Mouse (Mus musculus) retina, embryonic 14.5 days (tissue): ENCODE data around the gene Smpd2.

ENCODE experiments used
- DNase-seq: peaks from one replicate; pipeline ENCODE4 v3.0.0-alpha.2; 2015; ENCODE audit warnings: low spot score

The Smpd2 gene

GRCm38 (mm10) chr10:41488877-41489276 lies 1.3 kb downstream of the Smpd2 start:
- no peak for DNase-seq

- no peak for DNase-seq
Observed at GRCm38 (mm10) chr10:41486506-41487170, 3.5 kb downstream of the Smpd2 start.

GRCm38 (mm10) chr10:41485778-41486177 lies 4.4 kb downstream of the Smpd2 start:
- no peak for DNase-seq

- DNase-seq: no peak
Observed at GRCm38 (mm10) chr10:41482446-41482845, 7.7 kb downstream of the Smpd2 start.

GRCm38 (mm10) chr10:41480938-41481880 lies 9.0 kb downstream of the Smpd2 start:
- DNase-seq: no peak

GRCm38 (mm10) chr10:41479961-41480360 lies 10.2 kb downstream of the Smpd2 start:
- DNase-seq: no peak

- DNase-seq: peak; percentile 85
Observed at GRCm38 (mm10) chr10:41477278-41478181, 12.6 kb downstream of the Smpd2 start.

- peak; percentile 75 for DNase-seq
Observed at GRCm38 (mm10) chr10:41477018-41477277, 13.2 kb downstream of the Smpd2 start.

GRCm38 (mm10) chr10:41476171-41477017 lies 13.8 kb downstream of the Smpd2 start, which contains the start of gene Mical1:
Gene Mical1, plus strand, starts transcription at chr10:41476314.
- DNase-seq: peak; percentile 73

GRCm38 (mm10) chr10:41474981-41475391 lies 15.2 kb downstream of the Smpd2 start:
- DNase-seq: no peak

GRCm38 (mm10) chr10:41473782-41474468 lies 16.2 kb downstream of the Smpd2 start:
- DNase-seq: no peak

- no peak for DNase-seq
Observed at GRCm38 (mm10) chr10:41472962-41473481, 17.1 kb downstream of the Smpd2 start.

GRCm38 (mm10) chr10:41472534-41472933 lies 17.6 kb downstream of the Smpd2 start:
- no peak for DNase-seq

- DNase-seq: no peak
Observed at GRCm38 (mm10) chr10:41470693-41471092, 19.5 kb downstream of the Smpd2 start.

- DNase-seq: no peak
Observed at GRCm38 (mm10) chr10:41467325-41467724, 22.8 kb downstream of the Smpd2 start.

GRCm38 (mm10) chr10:41464401-41464955 lies 25.7 kb downstream of the Smpd2 start:
- no peak for DNase-seq

GRCm38 (mm10) chr10:41461057-41461722 lies 29.0 kb downstream of the Smpd2 start:
- no peak for DNase-seq

GRCm38 (mm10) chr10:41460501-41460900 lies 29.7 kb downstream of the Smpd2 start:
- no peak for DNase-seq

- no peak for DNase-seq
Observed at GRCm38 (mm10) chr10:41459990-41460389, 30.2 kb downstream of the Smpd2 start.

GRCm38 (mm10) chr10:41452791-41453190 lies 37.4 kb downstream of the Smpd2 start:
- DNase-seq: no peak
